Mouse (Mus musculus): ENCODE results near the gene Espl1.

GRCm38 (mm10) chr15:102350138-102350941 lies 54.3 kb downstream of the Espl1 start, which contains the start of gene Aaas:
- peak; percentile 53 for TF ChIP-seq POLR2A (IDR thresholded peaks at IDR 0.05; ENCODE audit: insufficient read depth, low read depth, low read length)
- TF ChIP-seq CTCF (IDR thresholded peaks at IDR 0.05; ENCODE audit: insufficient read depth, low read depth, low read length) = peak; percentile 78
